Mouse (Mus musculus): ENCODE data around the gene AI464131.
A peak's percentile ranks its signal among the peaks of the same experiment; 100 is the strongest.

The AI464131 gene

DNA sequence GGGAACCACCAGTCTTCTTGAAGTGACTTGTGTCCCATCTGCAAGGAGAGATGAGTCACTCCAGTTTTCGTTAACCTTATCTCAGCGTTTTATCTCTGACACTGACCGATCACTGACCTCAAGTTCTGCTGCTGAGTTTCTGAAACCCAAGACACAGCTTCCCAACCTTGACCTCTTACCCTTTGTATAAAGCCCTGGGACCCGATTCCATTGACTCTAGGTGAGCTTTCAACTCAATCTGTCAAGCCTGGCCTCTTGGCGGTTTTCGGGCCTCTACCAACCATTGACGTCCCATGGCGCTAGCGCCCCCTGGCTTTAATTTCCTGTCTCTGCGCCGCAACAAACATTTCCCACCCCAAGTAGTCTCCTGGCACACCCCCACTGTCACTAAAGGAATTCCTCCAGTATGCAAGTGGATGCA is 2.3 kb upstream of the AI464131 start:
- DNase-seq (ENCODE audit: low read depth, low spot score), result no peak

GRCm38 (mm10) chr4:41504325-41504724 is 1.4 kb upstream of the AI464131 start:
- DNase-seq (ENCODE audit: low read depth, low spot score), result no peak

DNA sequence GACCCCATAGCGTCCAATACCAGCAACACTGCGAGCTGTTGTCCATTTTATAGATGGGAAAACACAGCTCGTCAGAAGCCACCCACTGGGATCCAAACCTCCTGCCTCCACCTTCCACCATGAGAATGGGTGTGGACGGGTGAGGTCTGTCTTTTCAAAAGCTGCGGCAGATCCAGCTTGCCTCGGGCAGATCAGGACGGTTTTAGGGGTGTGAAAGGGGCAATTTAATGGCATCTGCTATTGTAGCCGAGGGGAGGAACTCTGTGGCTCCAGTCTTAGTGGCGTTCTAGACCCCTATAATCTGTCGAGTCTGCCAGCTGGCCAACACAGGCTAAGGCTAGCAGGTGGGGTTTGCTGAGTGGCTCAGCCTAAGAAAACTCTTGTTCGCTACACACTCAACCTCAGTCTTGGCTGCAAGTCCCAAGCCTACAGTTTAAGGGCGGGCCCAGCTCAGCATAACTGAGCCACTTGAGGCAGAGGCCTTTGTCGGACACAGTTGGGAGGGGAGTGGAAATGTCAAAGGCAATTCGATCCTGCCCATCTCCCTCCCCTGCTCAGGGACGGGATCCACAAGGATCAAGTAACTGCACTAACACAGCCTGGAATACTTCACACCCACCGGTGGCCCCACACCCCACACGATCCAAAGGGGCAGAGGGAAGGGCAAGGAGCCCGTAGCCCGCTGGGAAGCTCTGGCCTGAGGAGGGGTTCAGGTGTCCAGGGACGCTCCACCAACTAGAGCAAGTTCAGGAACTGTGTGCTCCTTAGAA is 520 bp downstream of the AI464131 start:
- DNase-seq (ENCODE audit: low read depth, low spot score), result no peak

- no peak for DNase-seq (ENCODE audit: low read depth, low spot score)
Measured at GRCm38 (mm10) chr4:41500787-41501186, 2.1 kb downstream of the AI464131 start.

GRCm38 (mm10) chr4:41499619-41500018 is 3.3 kb downstream of the AI464131 start:
- DNase-seq (ENCODE audit: low read depth, low spot score), result no peak

DNA sequence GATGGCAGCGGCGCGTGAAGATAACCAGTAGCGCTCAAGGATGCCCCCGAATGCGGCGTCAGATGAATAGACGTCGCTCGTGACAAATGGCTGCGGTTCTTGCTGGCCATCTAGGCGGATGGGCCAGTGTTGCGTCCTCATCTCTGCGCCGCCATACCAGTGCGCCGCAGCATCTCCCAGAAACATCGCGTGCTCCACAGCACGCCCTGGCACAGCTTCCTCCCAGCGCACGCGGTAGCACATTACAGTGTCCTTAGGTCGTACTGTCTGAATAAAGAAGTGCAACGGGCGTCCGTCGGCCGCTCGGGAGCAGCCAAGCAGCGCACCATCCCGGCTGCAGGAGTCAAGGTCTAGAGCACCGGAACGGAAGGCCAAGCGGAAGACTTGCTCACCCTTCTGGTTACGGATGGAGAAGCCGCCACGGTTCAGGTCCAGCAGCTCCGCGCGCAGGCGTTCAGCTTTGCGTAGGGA is 3.9 kb downstream of the AI464131 start:
- DNase-seq (ENCODE audit: low read depth, low spot score), result no peak

DNA sequence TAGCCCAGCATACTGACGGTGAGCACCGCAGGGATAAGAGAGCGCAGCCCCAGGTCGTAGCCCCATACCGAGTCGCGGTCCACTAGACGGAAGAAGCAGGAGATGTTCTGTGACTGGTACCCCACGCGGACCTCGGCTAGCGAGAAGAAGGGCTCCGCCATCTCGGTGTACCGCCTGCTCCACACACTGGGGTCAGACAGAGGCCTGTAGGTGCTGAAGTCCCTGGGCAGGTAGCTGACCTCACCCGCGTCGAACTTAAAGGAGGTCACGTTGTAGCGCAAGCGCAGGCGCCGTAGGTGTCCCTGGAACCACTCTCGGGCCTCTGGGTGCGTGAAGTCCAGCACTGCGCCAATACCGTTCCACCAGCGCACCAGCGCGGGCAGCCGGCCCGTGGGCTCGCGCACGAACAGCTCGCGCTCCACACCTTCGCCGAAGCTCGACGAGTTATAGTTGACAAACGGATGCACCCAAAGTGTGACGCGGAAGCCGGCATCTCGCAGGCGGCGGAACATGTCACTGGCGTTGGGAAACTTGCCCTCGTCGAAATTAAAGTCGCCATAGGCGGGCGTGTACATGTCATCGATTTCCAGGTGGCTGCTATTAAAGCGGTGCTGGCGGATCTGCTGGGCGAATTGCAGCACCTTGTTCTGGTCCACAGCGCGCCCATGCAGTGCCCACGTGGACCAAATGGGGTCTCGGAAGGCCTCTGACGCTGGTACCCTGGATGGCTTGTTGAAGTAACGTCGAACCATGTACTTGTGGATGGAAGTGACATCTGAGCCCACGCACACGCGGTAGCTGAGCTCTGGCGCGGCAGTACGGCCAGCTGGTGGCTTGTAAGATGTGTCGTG is 4.7 kb downstream of the AI464131 start:
- DNase-seq (ENCODE audit: low read depth, low spot score), result no peak

DNA sequence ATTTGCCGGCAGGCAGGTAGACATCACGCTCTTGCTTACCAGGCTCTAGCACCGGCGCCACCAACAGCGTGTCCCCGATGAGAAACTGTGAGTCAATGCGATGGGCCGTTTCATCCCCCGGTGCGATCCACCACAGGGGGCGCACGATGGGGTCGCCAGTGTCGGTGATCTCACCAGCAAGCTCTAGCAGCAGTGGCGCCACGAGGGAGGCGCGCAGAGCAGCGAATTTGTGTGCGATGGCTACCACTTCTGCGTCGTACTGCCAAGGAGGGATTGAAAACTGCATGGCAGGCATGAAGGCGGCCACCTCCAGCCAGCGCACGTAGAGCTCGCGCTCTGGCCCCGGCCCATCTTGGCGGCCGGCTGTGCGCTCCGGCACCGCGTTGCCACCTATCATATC is 5.3 kb downstream of the AI464131 start:
- no peak for DNase-seq (ENCODE audit: low read depth, low spot score)

DNA sequence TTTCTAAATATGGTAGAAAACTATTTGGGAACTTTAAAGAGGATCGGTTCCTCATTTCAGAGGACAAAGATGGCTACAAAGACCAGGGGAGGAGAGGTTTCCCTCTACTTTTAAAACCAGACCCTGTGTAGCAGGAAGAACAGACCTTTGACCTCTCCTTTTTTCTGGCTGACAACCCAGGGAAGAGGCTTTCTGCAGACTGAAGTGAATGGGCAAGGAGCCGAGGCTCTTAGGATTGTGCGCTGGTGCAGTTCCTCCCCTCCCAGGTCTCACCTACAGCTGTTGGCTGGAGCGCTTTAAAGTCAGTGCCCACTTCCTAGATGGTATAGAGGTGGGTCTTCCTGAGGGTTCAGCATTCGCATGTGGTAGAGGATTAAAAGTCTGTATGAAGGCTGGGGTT is 5.8 kb downstream of the AI464131 start:
- DNase-seq (ENCODE audit: low read depth, low spot score), result no peak

DNA sequence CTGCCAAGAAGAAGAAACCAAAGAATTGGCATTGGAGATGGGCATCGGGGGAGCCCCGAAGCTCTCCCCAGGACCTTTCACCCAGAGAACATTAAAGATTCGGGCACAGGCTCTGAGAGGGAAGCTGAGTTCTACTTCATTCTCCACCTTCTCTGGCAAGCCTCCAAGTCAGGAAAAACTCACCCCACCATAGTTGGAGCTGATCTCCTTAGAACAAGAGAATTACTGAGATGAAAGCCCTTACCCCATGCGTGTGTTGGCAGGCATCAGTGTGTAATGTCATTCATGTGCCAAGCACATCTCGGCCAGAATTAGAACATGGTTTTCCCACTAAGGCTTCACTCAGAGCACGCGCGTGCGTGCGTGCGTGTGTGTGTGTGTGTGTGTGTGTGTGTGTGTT is 7.0 kb downstream of the AI464131 start:
- DNase-seq (ENCODE audit: low read depth, low spot score), result peak; percentile 64

- no peak for DNase-seq (ENCODE audit: low read depth, low spot score)
Measured at GRCm38 (mm10) chr4:41495076-41495475, 7.8 kb downstream of the AI464131 start.

DNA sequence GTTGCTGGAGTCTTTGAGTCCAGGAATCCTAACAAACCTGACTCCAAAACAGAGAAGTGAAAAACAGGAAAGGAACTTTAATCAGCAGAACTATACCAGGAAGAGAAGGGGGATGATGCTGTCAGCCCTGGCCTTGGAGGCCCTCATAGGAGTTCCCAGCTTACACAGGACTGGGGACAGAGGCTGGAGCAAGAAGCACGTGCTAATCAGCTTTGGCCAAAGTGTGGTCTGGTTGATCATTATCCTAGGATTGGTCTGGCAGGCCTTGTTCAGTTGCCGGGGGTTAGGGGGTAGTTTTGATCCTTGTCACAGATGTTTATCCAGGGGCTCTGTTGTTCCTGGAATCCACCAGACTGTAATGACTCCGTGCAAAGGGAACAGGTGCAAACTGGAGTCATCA is 8.5 kb downstream of the AI464131 start:
- DNase-seq (ENCODE audit: low read depth, low spot score), result no peak

DNA sequence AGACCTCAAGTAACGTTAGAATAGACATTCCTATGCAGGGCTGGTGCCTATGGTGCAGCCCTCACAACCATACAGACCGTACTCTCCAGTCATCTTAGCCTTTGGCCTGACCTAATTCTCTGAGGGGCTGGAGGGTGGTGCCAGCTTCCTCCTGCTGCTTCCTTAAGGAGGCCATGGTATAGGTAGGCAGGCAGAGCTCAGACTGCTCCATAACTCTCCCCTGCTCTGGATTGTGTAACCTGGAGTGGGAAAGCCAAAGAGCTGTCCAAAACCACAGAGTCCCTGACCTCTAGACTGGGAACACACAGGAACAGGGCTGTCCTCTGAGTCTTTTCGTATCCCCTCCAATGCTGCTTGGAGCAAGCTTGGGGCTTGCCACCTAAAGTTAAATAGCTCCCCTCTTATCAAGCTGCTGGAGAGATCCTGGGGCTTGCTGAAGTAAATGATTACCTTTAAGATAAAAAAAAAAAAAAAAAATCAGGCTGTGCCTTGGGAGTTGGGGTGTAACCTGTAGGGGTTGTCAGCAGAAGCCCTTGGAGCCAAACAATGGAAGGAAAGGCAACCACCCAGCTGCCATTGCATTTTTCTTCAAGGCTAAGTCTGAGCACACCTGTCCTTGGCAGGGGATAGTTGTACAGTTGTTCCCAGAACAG is 9.3 kb downstream of the AI464131 start:
- DNase-seq (ENCODE audit: low read depth, low spot score), result no peak

DNA sequence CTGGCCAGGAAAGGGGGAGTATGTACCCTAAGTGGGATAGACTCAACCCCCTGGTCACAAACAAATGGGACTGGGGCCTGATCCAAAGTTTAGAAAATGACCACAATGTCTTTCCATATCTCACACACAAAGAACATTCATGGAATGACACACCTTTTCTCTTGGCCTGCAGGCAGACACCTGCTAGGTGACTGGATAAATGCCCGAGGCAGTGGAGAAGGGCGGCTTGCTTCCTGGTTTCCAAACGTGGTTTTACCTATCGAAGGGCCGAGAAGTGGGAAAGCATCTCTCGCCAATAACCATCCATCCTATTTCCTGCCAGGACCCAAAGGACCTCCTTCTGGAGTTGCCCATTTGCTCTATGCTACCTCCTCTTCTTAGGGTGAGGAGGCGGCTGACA is 9.9 kb downstream of the AI464131 start:
- DNase-seq (ENCODE audit: low read depth, low spot score), result no peak

DNA sequence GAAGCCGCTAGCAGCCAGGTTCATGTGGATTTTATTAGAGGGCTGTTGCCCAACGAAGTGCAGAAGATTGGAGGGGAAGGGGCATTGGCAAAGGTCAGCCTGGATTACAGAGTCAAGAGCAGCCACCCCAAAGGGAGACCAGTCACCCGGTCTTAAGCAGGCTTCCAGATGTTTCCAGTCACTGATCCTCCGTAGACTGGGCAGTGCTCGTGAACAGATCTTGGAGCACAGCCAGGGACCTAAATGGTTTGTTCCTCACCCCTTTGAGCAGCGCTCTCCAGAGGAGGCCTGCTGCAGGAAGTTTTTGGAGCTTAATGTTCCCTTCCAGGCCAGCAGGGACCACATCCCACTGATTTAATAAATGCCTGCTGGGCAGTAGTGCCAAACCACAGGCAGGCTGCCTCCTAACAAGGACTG is 21.3 kb downstream of the AI464131 start:
- DNase-seq (ENCODE audit: low read depth, low spot score), result no peak

DNA sequence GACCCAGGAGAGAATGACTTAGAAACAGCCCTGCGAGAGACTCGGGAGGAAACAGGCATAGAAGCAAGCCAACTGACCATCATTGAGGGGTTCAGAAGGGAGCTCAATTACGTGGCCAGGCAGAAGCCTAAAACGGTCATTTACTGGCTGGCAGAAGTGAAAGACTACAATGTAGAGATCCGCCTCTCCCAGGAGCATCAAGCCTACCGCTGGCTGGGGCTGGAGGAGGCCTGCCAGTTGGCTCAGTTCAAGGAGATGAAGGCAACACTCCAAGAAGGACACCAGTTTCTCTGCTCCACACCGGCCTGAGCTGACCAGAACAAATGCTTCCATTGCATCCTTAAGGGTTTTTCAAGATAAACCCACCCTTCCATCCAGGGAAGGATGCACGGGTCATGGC is 22.6 kb downstream of the AI464131 start:
- DNase-seq (ENCODE audit: low read depth, low spot score), result no peak

DNA sequence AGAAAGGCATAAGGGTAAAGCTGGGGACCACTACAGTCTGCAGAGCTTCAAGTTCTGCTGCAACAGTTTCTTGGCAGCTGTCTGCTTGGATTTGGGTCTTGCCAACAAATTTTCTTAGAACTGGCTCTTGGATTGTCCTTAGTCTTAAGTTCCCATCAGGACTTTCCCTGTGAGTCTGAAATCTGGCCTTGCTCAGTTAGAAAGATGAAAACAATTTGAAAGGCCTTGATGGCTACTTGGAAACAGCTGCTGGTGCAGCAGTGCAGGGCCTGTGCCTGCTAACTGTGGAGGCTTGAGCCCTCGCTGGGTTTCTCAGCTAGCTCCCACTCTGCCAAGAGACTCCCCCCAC is 23.4 kb downstream of the AI464131 start:
- no peak for DNase-seq (ENCODE audit: low read depth, low spot score)

DNA sequence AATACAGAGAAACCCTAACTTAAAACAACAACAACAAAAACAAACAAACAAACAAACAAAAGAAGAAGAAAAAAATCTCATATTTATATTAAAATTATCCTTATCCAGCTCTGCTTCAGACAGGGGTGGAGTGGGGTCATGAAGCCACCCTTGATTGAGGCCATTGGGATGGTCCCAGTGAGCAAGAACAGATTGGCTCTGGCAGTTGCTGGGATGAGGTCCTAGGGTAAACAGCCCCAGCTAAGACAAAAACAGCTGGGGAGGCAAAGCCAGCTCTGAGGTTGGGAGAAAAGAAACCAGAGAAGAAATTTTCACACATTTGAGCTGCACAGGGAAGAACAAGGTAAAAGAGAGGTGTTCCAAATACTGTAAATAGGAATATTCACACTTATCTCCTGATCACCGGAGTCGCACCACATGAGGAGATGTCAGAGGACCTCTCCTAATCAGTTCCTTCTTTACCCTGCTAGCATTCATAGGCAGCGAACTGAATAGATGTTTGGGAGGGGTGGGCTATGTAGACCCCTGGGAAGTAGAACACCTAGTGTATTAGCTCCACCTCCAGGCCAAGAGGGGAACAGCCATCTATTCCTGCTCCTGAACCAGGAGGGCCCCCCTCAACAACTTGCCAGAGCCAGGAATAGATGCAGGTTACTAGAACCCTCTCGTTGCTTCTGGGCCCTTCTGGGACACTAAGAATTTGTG is 24.0 kb downstream of the AI464131 start:
- no peak for DNase-seq (ENCODE audit: low read depth, low spot score)

DNA sequence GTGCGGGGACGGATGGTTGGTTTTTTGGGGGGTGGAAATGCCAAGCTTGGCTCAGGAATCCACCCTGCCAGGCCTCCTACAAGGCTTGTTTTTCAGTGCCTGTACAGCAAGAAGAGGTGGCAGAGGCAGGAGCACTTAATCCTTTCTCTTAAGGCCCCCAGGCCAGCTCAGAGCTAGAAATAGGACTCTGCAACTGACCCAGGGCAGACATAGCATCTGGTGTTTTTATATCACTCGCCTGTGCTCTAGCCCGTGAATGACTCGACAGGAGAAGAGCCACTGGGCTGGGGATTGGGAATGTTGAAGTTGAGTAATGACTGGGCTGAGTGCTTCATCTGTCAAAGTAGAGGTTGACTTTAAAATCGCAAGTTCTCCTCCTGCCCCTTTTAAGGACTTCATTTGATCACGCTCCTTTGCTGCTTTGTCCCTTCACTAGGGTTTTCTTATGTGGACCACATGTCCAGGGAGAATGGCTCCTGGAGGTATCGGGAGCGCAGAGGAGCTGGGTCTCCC is 25.2 kb downstream of the AI464131 start:
- DNase-seq (ENCODE audit: low read depth, low spot score), result no peak

DNA sequence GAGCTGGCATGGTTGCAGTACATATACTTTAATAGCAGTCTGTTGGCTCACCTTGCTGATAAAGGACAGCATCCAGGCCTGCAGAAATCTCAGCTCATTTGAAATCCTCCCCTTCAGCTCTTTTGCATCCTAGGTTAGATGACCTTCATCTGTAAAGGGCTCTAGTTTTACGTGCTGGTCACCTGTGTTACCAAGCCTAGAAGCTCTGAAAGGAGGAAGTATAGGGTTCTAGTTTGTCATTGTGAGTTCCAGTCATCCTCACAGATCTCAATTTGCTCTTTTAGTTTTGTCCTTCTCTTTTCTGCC is 31.5 kb downstream of the AI464131 start:
- DNase-seq (ENCODE audit: low read depth, low spot score), result no peak

GRCm38 (mm10) chr4:41470684-41471383 is 32.0 kb downstream of the AI464131 start:
- no peak for DNase-seq (ENCODE audit: low read depth, low spot score)

Measured in brain, embryonic 18.5 days (tissue).